Mouse (Mus musculus): ENCODE data around the gene Phf8. TPM values are rescaled to one million over a fixed set of nuclear protein-coding genes. Genes with fewer than 3 reads are reported as not detected.

Gene Phf8
- total RNA-seq (2023), result 10 to 100 TPM; 63.5 to 65.4 TPM

GRCm38 (mm10) chrX:151520458-151521322 is at the start of gene Phf8:
Gene Phf8 (plus strand): TSS chrX:151520672.

Other genes starting within 250 kb of the Phf8 start
- gene Fam120c, start 176.5 kb upstream of the Phf8 start, total RNA-seq (2023), result 1 to 10 TPM; 3.4 to 3.9 TPM

Measured in monocyte, adult 59 days (primary cell).